Mouse (Mus musculus) frontal cortex, adult 2 months (tissue): ENCODE results near the gene Hpse2. TPM values are rescaled to one million over a fixed set of nuclear protein-coding genes. Genes with fewer than 3 reads are reported as not detected.
A peak's percentile ranks its signal among the peaks of the same experiment; 100 is the strongest.

Source experiments
- DNase-seq, 2 experiments: peaks; one replicate each; pipeline ENCODE4 v3.0.0; 2022; ENCODE audit warnings: low spot score in 1 of 2; ENCODE audit errors: extremely low spot score in 1 of 2
- polyA plus RNA-seq: library from polyadenylated mRNA; depleted of rRNA; stranded (reverse); fragments of >200 nt; gene quantifications from 2 replicates; pipeline ENCODE4 v1.2.3, GENCODE M21; 2012

The Hpse2 gene
- polyA plus RNA-seq, 1 experiment = 0.24 TPM

GRCm38 (mm10) chr19:42868958-42869662 lies 519.0 kb downstream of the Hpse2 start:
- DNase-seq = no peak

- no peak for DNase-seq
Measured at GRCm38 (mm10) chr19:42863013-42863412, 525.1 kb downstream of the Hpse2 start.

- no peak for DNase-seq
Measured at GRCm38 (mm10) chr19:42857096-42857495, 531.1 kb downstream of the Hpse2 start.

GRCm38 (mm10) chr19:42855649-42856048 lies 532.5 kb downstream of the Hpse2 start:
- no peak for DNase-seq

GRCm38 (mm10) chr19:42850444-42850843 lies 537.7 kb downstream of the Hpse2 start:
- DNase-seq = peak in 1 of 2 experiments; percentile 8

GRCm38 (mm10) chr19:42839621-42840294 lies 548.4 kb downstream of the Hpse2 start:
- no peak for DNase-seq

GRCm38 (mm10) chr19:42839118-42839517 lies 549.0 kb downstream of the Hpse2 start:
- no peak for DNase-seq

GRCm38 (mm10) chr19:42838271-42838670 lies 549.9 kb downstream of the Hpse2 start:
- no peak for DNase-seq

- no peak for DNase-seq
Measured at GRCm38 (mm10) chr19:42837591-42837990, 550.6 kb downstream of the Hpse2 start.

- no peak for DNase-seq
Measured at GRCm38 (mm10) chr19:42833126-42833525, 555.0 kb downstream of the Hpse2 start.

GRCm38 (mm10) chr19:42832251-42832650 lies 555.9 kb downstream of the Hpse2 start:
- no peak for DNase-seq

- DNase-seq = no peak
Measured at GRCm38 (mm10) chr19:42829196-42829595, 559.0 kb downstream of the Hpse2 start.

GRCm38 (mm10) chr19:42827843-42828242 lies 560.3 kb downstream of the Hpse2 start:
- no peak for DNase-seq

GRCm38 (mm10) chr19:42820109-42820508 lies 568.0 kb downstream of the Hpse2 start:
- no peak for DNase-seq

GRCm38 (mm10) chr19:42817761-42818160 lies 570.4 kb downstream of the Hpse2 start:
- DNase-seq = no peak

- DNase-seq = no peak
Measured at GRCm38 (mm10) chr19:42816261-42816660, 571.9 kb downstream of the Hpse2 start.

GRCm38 (mm10) chr19:42810140-42810539 lies 578.0 kb downstream of the Hpse2 start:
- no peak for DNase-seq

- DNase-seq = peak in 1 of 2 experiments; percentile 10
Measured at GRCm38 (mm10) chr19:42809491-42809890, 578.7 kb downstream of the Hpse2 start.

- DNase-seq = no peak
Measured at GRCm38 (mm10) chr19:42797866-42798265, 590.3 kb downstream of the Hpse2 start.

- DNase-seq = no peak
Measured at GRCm38 (mm10) chr19:42795801-42796200, 592.4 kb downstream of the Hpse2 start.

- peak; percentile 62 to 97 for DNase-seq
Measured at GRCm38 (mm10) chr19:42794914-42795613, 593.1 kb downstream of the Hpse2 start.
